Mouse (Mus musculus): ENCODE measurements around the gene Oxt.

GRCm38 (mm10) chr2:130529290-130529689 is 46.7 kb upstream of the Oxt start:
- TF ChIP-seq POLR2A (IDR thresholded peaks at IDR 0.05; ENCODE audit: extremely low read depth, insufficient read depth, low read length), result no peak
- TF ChIP-seq CTCF (IDR thresholded peaks at IDR 0.05; ENCODE audit: low read depth, low read length), result no peak
